Mouse (Mus musculus) sigmoid colon, adult 10 weeks (tissue): ENCODE data around the gene Slc38a4. TPM values are rescaled to one million over a fixed set of nuclear protein-coding genes. Genes with fewer than 3 reads are reported as not detected.

ENCODE experiments used
- polyA plus RNA-seq: library from polyadenylated mRNA; stranded (reverse); fragments of 350-450 nt; fragmentation: Illumina TruSeq; extraction: RNeasy Lipid Tissue Mini Kit (QIAGEN cat#74804); gene quantifications from one replicate; pipeline ENCODE4 v1.2.3, GENCODE M21; 2014; ENCODE audit warnings: low read depth, low replicate concordance

Slc38a4 gene
- 1.8 TPM for polyA plus RNA-seq

GRCm38 (mm10) chr15:97055794-97056193 is at the start of gene Slc38a4:
Gene Slc38a4 (minus strand): TSS chr15:97055956.

Other genes with a start within 250 kb of the Slc38a4 start
- gene Pced1b, start 191.2 kb upstream of the Slc38a4 start, polyA plus RNA-seq, result 0.19 TPM
- 7.2 TPM for gene Amigo2, start 191.3 kb upstream of the Slc38a4 start, polyA plus RNA-seq